Mouse (Mus musculus) ES-E14 (cell line): ENCODE measurements at regions not wholly inside any gene's neighbourhood (a gene's known extent, or its start where the extent isn't known, plus 50 kb on each side); places are given as distances from the start of the nearest gene placed in this dataset.

Source experiments
- DNase-seq: peaks from one replicate; pipeline ENCODE4 v3.0.0-alpha.2; 2013; ENCODE audit warnings: low read depth, low spot score
- H3K27ac ChIP-seq: 2 replicates; pipeline ENCODE4 v1.5.1; 2012; ENCODE audit warnings: low read depth, mild to moderate bottlenecking, low read length, moderate library complexity, mixed read lengths; ENCODE audit not compliant: poor library complexity, insufficient read depth, severe bottlenecking
- H3K36me3 ChIP-seq: 2 replicates; pipeline ENCODE4 v1.6.1; 2012; ENCODE audit warnings: mild to moderate bottlenecking, low read length, moderate library complexity, mixed read lengths; ENCODE audit not compliant: control insufficient read depth, poor library complexity, insufficient read depth, severe bottlenecking
- H3K4me1 ChIP-seq, 2 experiments: fragments of 150-350 bp in 1 of 2; sonication (generic) in 1 of 2; 2 replicates each; pipeline ENCODE4 v1.6.1; 2012; ENCODE audit warnings: low read length in 2 of 2, mild to moderate bottlenecking in 1 of 2, mixed read lengths in 1 of 2; ENCODE audit not compliant: control insufficient read depth in 2 of 2, insufficient read depth in 2 of 2, poor library complexity in 1 of 2
- H3K4me3 ChIP-seq, 2 experiments: fragments of 150-350 bp in 1 of 2; sonication (generic) in 1 of 2; 2 replicates each; pipeline ENCODE4 v1.5.1; 2012; ENCODE audit warnings: low read length in 2 of 2, low read depth in 1 of 2, mild to moderate bottlenecking in 1 of 2, mixed read lengths in 1 of 2; ENCODE audit not compliant: insufficient read depth in 1 of 2, poor library complexity in 1 of 2, severe bottlenecking in 1 of 2
- H3K9ac ChIP-seq: 2 replicates; pipeline ENCODE4 v1.6.1; 2012; ENCODE audit warnings: low read depth, mild to moderate bottlenecking, low read length, mixed read lengths; ENCODE audit not compliant: poor library complexity, insufficient read depth, severe bottlenecking
- H3K9me3 ChIP-seq: fragments of 150-350 bp; sonication (generic); 2 replicates; pipeline ENCODE4 v1.6.1; 2012; ENCODE audit warnings: low read depth, mild to moderate bottlenecking, low read length; ENCODE audit not compliant: control insufficient read depth, insufficient read depth
- CHD2 ChIP-seq: IDR thresholded peaks from 2 replicates; pipeline ENCODE4 v1.6.1; 2014; ENCODE audit warnings: mild to moderate bottlenecking, low read depth, low read length, inconsistent platforms
- HCFC1 ChIP-seq: IDR thresholded peaks from 2 replicates; pipeline ENCODE4 v1.6.1; 2012; ENCODE audit warnings: low read length, inconsistent platforms, borderline replicate concordance; ENCODE audit not compliant: insufficient read depth
- MAFK ChIP-seq: IDR thresholded peaks from 2 replicates; pipeline ENCODE4 v1.6.1; 2014; ENCODE audit warnings: mild to moderate bottlenecking, low read depth, low read length, inconsistent platforms; ENCODE audit not compliant: insufficient read depth
- ZC3H11A ChIP-seq: IDR thresholded peaks from 2 replicates; pipeline ENCODE4 v1.6.1; 2012; ENCODE audit warnings: low read depth, mild to moderate bottlenecking, inconsistent platforms, low read length, borderline replicate concordance
- ZNF384 ChIP-seq: IDR thresholded peaks from 2 replicates; pipeline ENCODE4 v1.6.1; 2012; ENCODE audit warnings: low read depth, low read length, inconsistent platforms
- in situ Hi-C, 2 experiments: fragments of 600-800 bp; cut with MboI; formaldehyde crosslinking; loops; one replicate each; pipeline ENCODE4 v1.15.1; 2025; ENCODE audit warnings: low sequenced_read_pairs in 2 of 2, inconsistent platforms in 1 of 2; ENCODE audit not compliant: unreplicated experiment in 2 of 2

- Histone ChIP-seq H3K4me1 (peaks cover 0 to 2% of the 10 kb centered on the region in 2 experiments; a peak in 1 of 4 replicates), H3K27ac (no peak overlapping the region), H3K4me3 (no peak overlapping the region), H3K36me3 (no peaks in the 10 kb centered on the region), H3K9me3 (no peaks in the 10 kb centered on the region), H3K9ac (no peak overlapping the region)
- in situ Hi-C loops: no loop called here
- peak; percentile 67 for DNase-seq
- TF ChIP-seq HCFC1 (no peak), MAFK (no peak), ZC3H11A (no peak), CHD2 (no peak)
Observed at GRCm38 (mm10) chr4:99348674-99349073, 53.0 kb downstream of the Gm12689 start.

- Histone ChIP-seq H3K9me3 (no peaks in the 10 kb centered on the region), H3K27ac (no peak overlapping the region), H3K9ac (no peak overlapping the region), H3K36me3 (no peaks in the 10 kb centered on the region), H3K4me3 (no peak overlapping the region), H3K4me1 (peaks cover 0 to 6% of the 10 kb centered on the region in 2 experiments; a peak in 1 of 4 replicates)
- no peak for DNase-seq
- in situ Hi-C loops: no loop called here
- TF ChIP-seq MAFK (no peak), ZC3H11A (no peak), ZNF384 (no peak), CHD2 (no peak), HCFC1 (no peak)
Observed at GRCm38 (mm10) chr4:99353122-99353774, 57.5 kb downstream of the Gm12689 start.

- H3K4me1 ChIP-seq: peaks cover 0 to 6% of the 10 kb centered on the region in 2 experiments; a peak in 1 of 4 replicates
- H3K27ac ChIP-seq: no peak overlapping the region
- in situ Hi-C loops: no loop called here
- DNase-seq: no peak
- no peak overlapping the region for H3K9ac ChIP-seq
- TF ChIP-seq ZNF384 (no peak), MAFK (no peak), ZC3H11A (no peak), HCFC1 (no peak), CHD2 (no peak)
- no peak overlapping the region for H3K4me3 ChIP-seq
- no peaks in the 10 kb centered on the region for H3K9me3 ChIP-seq
- H3K36me3 ChIP-seq: no peaks in the 10 kb centered on the region
Observed at GRCm38 (mm10) chr4:99354241-99354640, 58.5 kb downstream of the Gm12689 start.

GRCm38 (mm10) chr4:99354835-99355234 lies 59.1 kb downstream of the Gm12689 start:
- peaks cover 0 to 6% of the 10 kb centered on the region in 2 experiments; a peak in 1 of 4 replicates for H3K4me1 ChIP-seq
- TF ChIP-seq MAFK (no peak), ZNF384 (no peak), ZC3H11A (no peak), CHD2 (no peak), HCFC1 (no peak)
- no peak overlapping the region for H3K9ac ChIP-seq
- no peak overlapping the region for H3K4me3 ChIP-seq
- no peaks in the 10 kb centered on the region for H3K36me3 ChIP-seq
- no peaks in the 10 kb centered on the region for H3K9me3 ChIP-seq
- in situ Hi-C loops: no loop called here
- H3K27ac ChIP-seq: no peak overlapping the region
- DNase-seq: no peak

GRCm38 (mm10) chr4:99368036-99368435 lies 72.3 kb downstream of the Gm12689 start:
- no peak overlapping the region for H3K27ac ChIP-seq
- no peaks in the 10 kb centered on the region for H3K4me1 ChIP-seq
- H3K9ac ChIP-seq: no peak overlapping the region
- in situ Hi-C loops: no loop called here
- TF ChIP-seq MAFK (no peak), ZNF384 (no peak), CHD2 (no peak), ZC3H11A (no peak), HCFC1 (no peak)
- H3K4me3 ChIP-seq: no peak overlapping the region
- no peaks in the 10 kb centered on the region for H3K36me3 ChIP-seq
- no peak for DNase-seq
- no peaks in the 10 kb centered on the region for H3K9me3 ChIP-seq
